Mouse (Mus musculus) heart, postnatal 10 days (tissue): ENCODE measurements around the gene Csf2. TPM values are rescaled to one million over a fixed set of nuclear protein-coding genes. Genes with fewer than 3 reads are reported as not detected.

ENCODE experiments used
- DNase-seq, 2 experiments: peaks; one replicate each; pipeline ENCODE4 v3.0.0; 2021
- intact Hi-C: fragments of 180-260 bp; cut with DNase I; formaldehyde crosslinking; loops from one replicate; pipeline ENCODE4 v1.15.1; 2025
- total RNA-seq, 2 experiments: library from RNA; stranded (reverse); gene quantifications; 2 replicates each; pipeline ENCODE4 v1.2.3; 2021

Csf2 gene
- total RNA-seq, 2 experiments from 2014 or later = not detected

GRCm38 (mm10) chr11:54242494-54242893 lies 7.0 kb downstream of the Csf2 start:
- no peak for DNase-seq
- intact Hi-C loops = no loop called here

- intact Hi-C loops = no loop called here
- peak; percentile 63 to 71 for DNase-seq
Measured at GRCm38 (mm10) chr11:54236939-54237338, 12.5 kb downstream of the Csf2 start.

GRCm38 (mm10) chr11:54227478-54227877 lies 22.0 kb downstream of the Csf2 start:
- no peak for DNase-seq
- intact Hi-C loops = no loop called here

- DNase-seq = peak in 1 of 2 experiments; percentile 25
- intact Hi-C loops = no loop called here
Measured at GRCm38 (mm10) chr11:54224475-54224986, 24.9 kb downstream of the Csf2 start.

GRCm38 (mm10) chr11:54223637-54224474 lies 25.6 kb downstream of the Csf2 start:
- DNase-seq = no peak
- intact Hi-C loops = no loop called here

- intact Hi-C loops = no loop called here
- DNase-seq = no peak
Measured at GRCm38 (mm10) chr11:54219903-54220740, 29.3 kb downstream of the Csf2 start.

- intact Hi-C loops = no loop called here
- DNase-seq = no peak
Measured at GRCm38 (mm10) chr11:54219191-54219590, 30.3 kb downstream of the Csf2 start.

GRCm38 (mm10) chr11:54217384-54217783 lies 32.1 kb downstream of the Csf2 start:
- DNase-seq = no peak
- intact Hi-C loops = no loop called here

- intact Hi-C loops = no loop called here
- no peak for DNase-seq
Measured at GRCm38 (mm10) chr11:54216091-54216490, 33.4 kb downstream of the Csf2 start.

GRCm38 (mm10) chr11:54214499-54215443 lies 34.7 kb downstream of the Csf2 start:
- DNase-seq = peak; percentile 84 to 86
- intact Hi-C loops = no loop called here

GRCm38 (mm10) chr11:54213631-54214030 lies 35.8 kb downstream of the Csf2 start:
- intact Hi-C loops = no loop called here
- no peak for DNase-seq

GRCm38 (mm10) chr11:54206993-54207392 lies 42.5 kb downstream of the Csf2 start:
- peak in 1 of 2 experiments; percentile 17 for DNase-seq
- intact Hi-C loops = loop anchor here (5.0 kb wide), 1 partner anchor 60 kb away; no protein-coding TSS in a partner anchor

- intact Hi-C loops = loop anchor here (5.0 kb wide), 1 partner anchor 58 kb away; no protein-coding TSS in a partner anchor
- no peak for DNase-seq
Measured at GRCm38 (mm10) chr11:54205366-54205765, 44.1 kb downstream of the Csf2 start.

GRCm38 (mm10) chr11:54204781-54205180 lies 44.7 kb downstream of the Csf2 start:
- DNase-seq = no peak
- intact Hi-C loops = loop anchor here (5.0 kb wide), 1 partner anchor 57 kb away; no protein-coding TSS in a partner anchor

- intact Hi-C loops = no loop called here
- peak in 1 of 2 experiments; percentile 36 for DNase-seq
Measured at GRCm38 (mm10) chr11:54203162-54203561, 46.3 kb downstream of the Csf2 start.

GRCm38 (mm10) chr11:54201881-54202685 lies 47.4 kb downstream of the Csf2 start:
- no peak for DNase-seq
- intact Hi-C loops = no loop called here

- intact Hi-C loops = no loop called here
- DNase-seq = no peak
Measured at GRCm38 (mm10) chr11:54201287-54201773, 48.1 kb downstream of the Csf2 start.
